Mouse (Mus musculus) gastrocnemius, adult 2 months (tissue): ENCODE results near the gene Fezf2. TPM values are rescaled to one million over a fixed set of nuclear protein-coding genes. Genes with fewer than 3 reads are reported as not detected.

Experiments
- DNase-seq: peaks from one replicate; pipeline ENCODE4 v3.0.0; 2022
- H3K27ac ChIP-seq: fragments of 200-600 bp; 2 replicates; pipeline ENCODE4 v1.8.1; 2022; ENCODE audit warnings: mild to moderate bottlenecking
- H3K4me3 ChIP-seq: fragments of 200-600 bp; 2 replicates; pipeline ENCODE4 v1.8.1; 2022; ENCODE audit warnings: mild to moderate bottlenecking, moderate library complexity
- CTCF ChIP-seq: fragments of 200-600 bp; IDR thresholded peaks from 2 replicates; pipeline ENCODE4 v1.8.1; 2022; ENCODE audit warnings: antibody characterized with exemption, mild to moderate bottlenecking, moderate library complexity
- intact Hi-C: fragments of 180-260 bp; cut with DNase I; formaldehyde crosslinking; loops from one replicate; pipeline ENCODE4 v1.15.1; 2025
- total RNA-seq, 2 experiments: library from RNA; stranded (reverse); gene quantifications; 2 replicates each; pipeline ENCODE4 v1.2.3; 2021

Gene Fezf2
- total RNA-seq, 2 experiments from 2014 or later, result not detected

DNA sequence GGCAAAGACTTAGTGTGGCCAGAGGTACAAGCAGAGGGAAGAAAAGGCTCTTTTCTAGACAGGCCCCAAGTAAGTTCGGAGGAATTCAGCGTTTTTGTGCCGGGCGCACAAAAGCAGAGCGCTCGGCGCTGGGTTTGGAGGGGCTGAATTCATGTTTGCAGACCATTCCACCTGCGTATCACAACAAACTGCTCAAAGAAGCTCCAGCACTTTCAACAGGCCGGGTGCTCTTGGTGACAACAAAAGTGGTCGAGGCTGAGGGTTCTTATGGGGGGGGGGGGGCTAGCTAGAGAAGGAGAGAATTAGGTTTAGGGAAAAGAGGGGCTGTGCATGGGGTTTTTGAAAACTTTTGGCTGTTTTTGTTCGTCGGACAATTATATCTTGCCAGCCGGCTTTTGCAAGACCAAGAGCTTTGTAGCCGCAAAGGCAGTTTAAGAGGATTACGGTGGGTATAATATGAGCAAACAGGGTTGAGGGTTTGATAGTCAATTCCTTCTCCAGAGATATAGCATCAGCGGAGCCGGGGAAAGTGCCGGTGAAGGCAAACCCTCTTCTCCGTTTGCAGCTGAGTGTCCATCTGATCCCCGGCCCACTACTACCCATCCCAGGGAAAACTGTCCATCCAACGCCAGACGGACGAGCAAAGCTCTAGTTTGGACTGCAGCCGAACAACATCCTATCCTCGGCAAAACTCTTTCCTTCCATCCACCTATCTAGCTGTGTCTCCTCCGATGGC lies 956 bp downstream of the Fezf2 start:
- TF ChIP-seq CTCF, result no peak
- intact Hi-C loops, result no loop called here
- H3K4me3 ChIP-seq, result peak overlapping the region; percentile 56
- no peak overlapping the region for H3K27ac ChIP-seq
- DNase-seq, result no peak

DNA sequence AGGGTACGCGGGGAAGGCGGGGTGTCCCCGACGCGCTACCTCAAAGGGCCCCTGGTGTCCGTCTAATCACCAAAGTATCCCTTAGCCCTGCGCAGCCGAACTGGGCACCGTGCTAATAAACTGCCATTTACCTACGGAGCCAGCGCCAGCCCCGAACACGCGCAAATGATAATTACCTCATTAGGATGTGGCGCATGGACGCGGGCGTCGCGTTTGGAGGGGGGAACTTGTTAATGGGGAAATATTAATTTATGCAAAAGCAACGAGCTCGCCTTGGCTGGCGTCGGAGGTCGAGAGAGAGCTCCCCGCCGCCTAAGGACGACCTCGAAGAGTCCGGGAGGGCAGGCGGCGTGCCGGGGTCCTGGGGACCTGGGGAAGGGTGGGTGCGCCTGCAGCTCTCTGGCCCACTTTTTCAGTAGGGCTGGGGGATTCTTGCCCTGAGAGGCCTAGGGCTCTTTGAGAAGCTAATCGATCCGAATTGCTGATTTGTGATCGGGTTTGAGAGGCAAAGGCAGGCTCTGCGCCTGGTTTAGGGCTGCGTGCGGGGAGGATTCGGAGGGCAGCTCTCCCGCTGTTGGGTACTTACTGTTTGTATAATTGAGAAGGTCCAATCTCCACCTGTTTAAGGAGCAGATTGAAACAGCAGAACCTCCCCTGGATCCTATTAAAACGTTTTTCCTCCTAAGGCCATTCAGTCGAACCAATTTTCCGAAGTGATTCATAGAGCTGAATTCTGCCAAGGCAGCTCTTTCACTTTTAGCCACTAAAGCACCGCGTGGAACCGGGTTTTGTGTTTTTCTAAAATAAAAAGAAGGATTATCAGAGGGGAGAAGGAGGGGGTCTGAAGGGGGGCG lies 1.8 kb downstream of the Fezf2 start:
- DNase-seq, result no peak
- Histone ChIP-seq H3K27ac (no peak overlapping the region), H3K4me3 (peak overlapping the region; percentile 56)
- TF ChIP-seq CTCF, result no peak
- intact Hi-C loops, result no loop called here

DNA sequence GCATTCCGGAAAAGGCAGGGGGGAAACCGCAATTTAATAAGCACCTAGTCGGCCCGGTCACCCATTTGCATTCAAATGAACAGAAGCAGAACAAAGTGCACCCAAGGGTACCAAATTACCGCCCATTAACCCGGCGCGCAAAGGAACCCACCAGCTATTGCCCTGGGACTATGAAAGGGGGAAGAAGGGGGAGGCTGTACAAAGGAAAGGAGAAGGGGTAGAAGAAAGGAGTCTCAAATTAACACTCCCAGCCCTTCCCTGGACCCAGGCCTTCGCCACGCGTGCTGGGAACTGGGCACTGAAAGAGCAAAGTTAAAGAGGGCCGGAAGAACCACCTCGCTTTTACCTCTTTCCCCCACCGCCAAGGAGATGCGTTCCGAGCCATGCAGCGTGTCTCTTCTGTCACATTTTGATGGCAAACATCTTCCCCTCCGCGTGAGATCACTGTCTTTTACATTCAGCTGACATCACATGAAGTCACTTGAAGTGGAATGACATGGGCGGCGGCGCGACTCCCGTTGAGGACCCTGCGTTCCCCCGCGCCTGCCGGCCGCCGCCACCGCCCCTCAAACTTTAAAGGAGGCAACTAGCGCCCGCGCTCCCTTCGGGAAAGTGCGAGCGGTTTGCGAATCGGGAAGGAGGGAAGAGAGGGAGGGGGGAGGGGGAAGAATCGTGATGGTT lies 2.6 kb downstream of the Fezf2 start:
- intact Hi-C loops, result no loop called here
- no peak overlapping the region for H3K27ac ChIP-seq
- no peak for DNase-seq
- peak overlapping the region; percentile 37; the same call in 1 of the 2 replicates for H3K4me3 ChIP-seq
- no peak for TF ChIP-seq CTCF

DNA sequence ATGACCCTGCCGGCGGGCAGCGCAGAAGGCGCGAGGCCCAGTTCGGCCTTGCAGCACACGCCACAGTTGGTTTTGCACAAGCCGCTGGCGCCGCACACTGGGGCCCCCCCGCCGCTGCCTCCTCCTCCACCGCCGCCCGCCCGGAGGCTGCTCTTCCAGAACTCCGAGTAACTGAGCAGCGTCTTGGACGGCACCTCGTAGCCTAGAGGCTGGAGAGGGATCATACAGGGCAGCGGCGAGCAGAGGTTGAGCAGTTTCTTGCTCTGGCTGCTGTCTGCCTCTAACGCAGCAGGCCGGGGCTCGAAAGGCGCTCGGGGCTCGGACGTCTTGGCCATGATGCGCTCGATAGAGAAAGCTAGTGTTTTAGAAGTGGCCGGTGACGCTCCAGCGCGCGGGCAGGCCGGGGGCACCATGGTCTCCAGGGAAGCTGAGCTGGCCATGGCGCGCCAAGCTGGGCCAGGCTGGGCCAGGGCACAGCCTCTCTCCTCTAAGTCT lies 3.2 kb downstream of the Fezf2 start:
- Histone ChIP-seq H3K27ac (no peak overlapping the region), H3K4me3 (peak overlapping the region; percentile 37)
- DNase-seq, result no peak
- intact Hi-C loops, result no loop called here
- TF ChIP-seq CTCF, result no peak

DNA sequence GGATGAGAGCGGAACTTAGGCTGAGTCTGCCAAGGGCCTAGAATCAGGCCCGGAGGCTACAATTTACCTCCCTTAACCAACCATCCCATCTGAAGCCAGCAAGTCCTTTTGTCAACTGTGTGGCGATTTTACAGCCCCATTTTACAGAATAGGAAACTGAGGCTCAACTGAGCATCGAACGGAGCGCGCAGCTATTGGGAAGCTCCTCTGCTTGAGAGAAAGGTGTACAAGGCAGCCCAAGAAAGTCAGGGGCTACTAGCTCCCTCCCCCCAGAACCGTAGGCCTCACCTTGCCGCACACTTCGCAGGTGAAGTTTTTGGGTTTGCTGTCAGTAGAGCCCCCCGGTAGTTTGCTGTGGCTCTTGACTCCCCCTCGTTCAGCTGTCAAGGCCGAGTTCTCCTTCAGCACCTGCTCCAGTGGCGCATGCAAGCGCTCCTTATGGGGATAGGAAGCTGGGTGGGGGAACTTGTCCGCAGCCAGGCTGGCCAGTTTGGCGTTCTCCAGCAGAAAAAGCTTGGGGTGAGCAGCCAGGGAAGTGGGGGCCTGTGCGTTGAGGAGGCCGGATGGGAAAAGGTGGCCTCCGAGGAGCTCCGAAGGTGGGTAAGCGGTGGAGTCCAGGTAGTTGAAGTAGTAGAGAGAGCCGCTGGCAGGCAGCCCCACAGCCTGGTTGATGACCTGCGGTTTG lies 3.8 kb downstream of the Fezf2 start:
- intact Hi-C loops, result no loop called here
- no peak for DNase-seq
- no peak for TF ChIP-seq CTCF
- Histone ChIP-seq H3K27ac (no peak overlapping the region), H3K4me3 (peak overlapping the region; percentile 37)

DNA sequence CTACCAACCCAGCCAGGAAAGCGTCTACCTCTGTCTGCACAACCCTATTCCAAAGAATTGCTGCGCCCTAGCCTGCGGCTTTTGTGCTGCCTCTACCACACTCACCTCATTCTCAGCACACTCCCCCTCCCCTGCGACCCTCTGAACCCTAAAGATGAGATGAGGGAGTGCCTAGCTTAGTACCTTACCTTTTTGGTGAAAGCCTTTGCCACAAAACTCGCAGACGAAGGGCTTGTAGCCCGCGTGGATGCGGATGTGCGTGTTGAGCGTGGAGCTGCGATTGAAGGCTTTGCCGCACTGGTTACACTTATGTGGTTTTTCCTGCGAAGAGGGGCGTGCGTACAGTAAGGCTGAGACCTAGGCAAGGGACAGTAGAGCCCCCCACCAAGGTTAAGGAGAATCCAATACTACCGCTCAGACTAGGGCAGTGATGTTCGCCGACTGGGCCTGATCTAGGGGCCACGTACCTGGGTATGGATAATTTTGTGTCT lies 4.5 kb downstream of the Fezf2 start:
- Histone ChIP-seq H3K4me3 (no peak overlapping the region), H3K27ac (no peak overlapping the region)
- no peak for DNase-seq
- TF ChIP-seq CTCF, result no peak
- intact Hi-C loops, result no loop called here

DNA sequence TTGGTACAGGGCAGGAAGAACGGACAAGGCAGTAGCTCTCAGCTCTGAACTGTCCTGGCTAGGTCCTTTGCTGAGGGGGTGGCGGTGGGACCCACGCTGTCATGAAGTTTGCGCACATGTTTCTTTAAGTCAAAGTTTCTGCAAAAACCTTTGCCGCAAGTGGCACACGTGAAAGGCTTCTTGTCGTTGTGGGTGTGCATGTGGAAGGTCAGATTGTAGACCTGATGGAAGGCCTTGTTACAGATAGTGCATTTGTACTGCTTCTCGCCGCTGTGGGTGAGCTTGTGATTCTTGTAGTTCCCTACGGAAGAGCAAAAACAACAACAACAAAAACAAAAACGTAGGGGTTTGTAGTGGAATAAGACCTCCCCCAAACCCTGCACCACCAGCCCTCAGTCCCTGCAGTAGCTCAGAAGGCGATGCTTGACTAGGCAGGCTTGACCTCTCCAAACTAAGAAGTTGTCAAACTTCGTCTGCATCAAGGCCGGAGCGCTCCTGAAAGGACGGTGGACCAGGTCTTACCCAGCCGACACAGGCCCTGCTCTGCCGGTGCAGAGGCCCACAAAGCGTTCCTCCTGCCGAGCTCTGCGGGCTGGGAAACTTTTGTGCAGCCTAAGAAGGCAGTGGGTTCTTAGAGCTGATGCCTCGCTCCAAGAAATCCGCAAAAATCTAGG lies 5.4 kb downstream of the Fezf2 start:
- no peak for DNase-seq
- no peak for TF ChIP-seq CTCF
- Histone ChIP-seq H3K4me3 (no peak overlapping the region), H3K27ac (no peak overlapping the region)
- intact Hi-C loops, result no loop called here

DNA sequence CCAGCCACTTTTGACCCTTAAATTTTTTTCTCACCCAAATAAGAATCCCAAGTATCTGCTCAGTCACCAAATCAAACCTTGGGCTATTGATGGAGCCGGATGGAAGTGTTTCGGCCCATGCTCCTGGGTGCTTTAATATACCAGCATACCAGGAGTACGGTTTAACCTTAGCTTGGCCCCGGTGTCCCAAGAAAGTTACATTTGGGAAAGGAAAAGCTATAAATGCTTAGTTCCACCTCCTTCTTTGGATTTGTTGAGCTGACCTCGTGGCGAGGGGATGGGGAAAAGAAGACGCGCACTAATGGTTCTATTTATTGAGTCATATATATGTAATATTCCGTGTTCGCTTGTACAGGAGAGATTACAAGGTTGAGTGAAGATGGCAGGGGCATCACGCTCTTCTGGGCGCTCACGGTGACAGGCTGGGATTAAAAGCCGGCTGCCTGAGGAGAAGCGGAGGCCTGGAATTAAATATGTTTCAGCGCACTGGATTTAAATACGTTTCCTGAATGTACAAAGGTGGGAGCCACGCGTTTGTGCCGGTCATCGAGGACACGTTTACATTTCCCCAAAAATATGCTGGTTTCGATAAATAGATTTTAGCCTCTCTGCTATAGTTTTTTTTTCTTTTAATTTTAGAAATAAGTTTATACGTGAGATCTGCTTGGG lies 6.1 kb downstream of the Fezf2 start:
- no peak for DNase-seq
- intact Hi-C loops, result no loop called here
- no peak for TF ChIP-seq CTCF
- Histone ChIP-seq H3K4me3 (peak overlapping the region; percentile 52; the same call in 1 of the 2 replicates), H3K27ac (no peak overlapping the region)

DNA sequence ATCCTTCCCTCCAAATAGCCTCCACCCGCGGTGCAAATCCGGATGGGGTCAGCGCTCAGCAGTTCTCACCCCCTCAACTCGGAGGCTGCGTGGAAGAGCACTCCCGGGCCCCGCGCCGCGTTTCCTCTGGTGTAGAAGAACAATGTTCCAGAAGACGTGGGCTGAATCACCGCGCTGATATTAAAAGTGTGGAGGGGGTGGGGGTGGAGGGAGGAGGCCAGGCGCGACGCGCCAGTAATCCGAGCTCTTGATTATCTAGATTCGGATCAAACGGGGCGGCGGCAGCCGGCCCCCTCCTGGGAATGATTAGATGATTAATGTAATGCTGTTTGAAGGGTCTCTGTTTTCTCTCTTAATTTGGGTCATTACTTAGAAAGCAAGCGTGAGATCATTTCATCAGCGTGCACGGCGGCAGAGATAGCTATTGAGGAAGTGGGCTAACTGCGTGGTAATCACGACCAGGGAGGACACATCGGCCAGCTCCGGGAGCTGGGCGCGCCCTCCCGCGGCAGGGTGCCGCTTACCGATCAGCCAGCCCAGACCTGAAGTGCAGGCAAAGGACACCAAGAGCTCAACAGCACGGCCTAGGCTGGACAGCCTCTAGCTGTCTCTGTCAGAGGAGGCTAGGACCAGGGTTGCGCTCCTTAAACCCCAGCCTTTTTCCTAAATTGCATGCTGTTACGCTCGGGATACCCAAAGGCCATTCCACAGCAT lies 6.8 kb downstream of the Fezf2 start:
- Histone ChIP-seq H3K4me3 (peak overlapping the region; percentile 52), H3K27ac (no peak overlapping the region)
- intact Hi-C loops, result no loop called here
- DNase-seq, result peak; percentile 22
- peak; percentile 30; the same call in 1 of the 2 replicates for TF ChIP-seq CTCF

DNA sequence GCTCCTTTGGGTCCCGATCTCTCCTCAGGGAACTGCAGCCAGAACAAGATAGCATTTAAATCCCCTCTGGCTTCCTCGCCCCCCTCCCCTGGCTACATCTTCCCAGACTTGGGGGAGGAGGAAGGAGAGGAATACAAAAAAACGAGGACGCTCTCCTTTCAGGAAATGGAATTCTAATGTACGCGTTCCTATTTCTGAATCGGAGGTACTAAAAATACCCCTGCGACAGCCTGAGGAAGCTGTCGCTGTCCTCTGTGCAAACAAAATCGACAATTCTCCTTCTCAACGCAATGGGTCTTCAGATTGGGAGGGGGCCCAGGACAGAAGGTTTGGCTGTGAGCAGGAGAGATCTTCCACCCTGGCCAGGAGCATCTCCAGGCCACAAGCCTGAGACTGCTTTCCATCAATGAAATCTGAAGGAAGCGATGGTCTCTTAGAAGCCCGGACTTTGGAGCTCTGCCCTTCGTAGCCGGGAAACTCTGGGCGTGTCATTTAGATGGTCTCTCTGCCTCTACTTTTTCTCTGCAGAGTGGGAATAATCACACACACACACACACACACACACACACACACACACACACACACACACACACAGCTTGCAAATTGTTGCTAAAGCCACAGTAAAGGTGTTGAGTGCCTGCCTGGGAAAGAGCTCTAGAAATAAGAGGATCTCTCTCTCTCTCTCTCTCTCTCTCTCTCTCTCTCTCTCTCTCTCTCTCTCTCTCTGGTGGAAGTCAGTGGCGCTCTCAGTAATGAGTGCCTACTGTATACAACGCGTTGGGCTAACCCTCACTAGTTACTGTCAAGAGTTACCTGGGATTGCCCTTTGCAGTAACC lies 7.5 kb downstream of the Fezf2 start:
- peak overlapping the region; percentile 52 for H3K4me3 ChIP-seq
- TF ChIP-seq CTCF, result no peak
- no peak for DNase-seq
- intact Hi-C loops, result no loop called here
- no peak overlapping the region for H3K27ac ChIP-seq
